Mouse (Mus musculus) hindbrain, embryonic 14.5 days (tissue): ENCODE data around the gene Tgfbr3l. TPM values are rescaled to one million over a fixed set of nuclear protein-coding genes. Genes with fewer than 3 reads are reported as not detected.

Source experiments
- ATAC-seq: fragments of 200-750 bp; cut with Nextera tagmentation; 2 replicates; pipeline ENCODE4 v1.8.0; 2017; ENCODE audit warnings: moderate number of reproducible peaks, mild to moderate bottlenecking, moderate TSS enrichment, moderate library complexity; ENCODE audit not compliant: low FRiP score
- DNase-seq: peaks from one replicate; pipeline ENCODE4 v3.0.0-alpha.2; 2015; ENCODE audit warnings: low spot score
- H3K27ac ChIP-seq: fragments of 300-500 bp; sonication (generic); 2 replicates; pipeline ENCODE4 v1.5.1; 2014; ENCODE audit warnings: mild to moderate bottlenecking, moderate library complexity
- H3K27me3 ChIP-seq: fragments of 300-500 bp; sonication (generic); 2 replicates; pipeline ENCODE4 v1.6.1; 2014; ENCODE audit warnings: mild to moderate bottlenecking, low read length, mixed read lengths; ENCODE audit not compliant: control insufficient read depth, insufficient read depth
- H3K36me3 ChIP-seq: fragments of 300-500 bp; sonication (generic); replicated peaks from 2 replicates; pipeline ENCODE4 v1.6.1; 2014; ENCODE audit not compliant: control insufficient read depth, insufficient read depth
- H3K4me1 ChIP-seq: fragments of 300-500 bp; sonication (generic); replicated peaks from 2 replicates; pipeline ENCODE4 v1.6.1; 2014; ENCODE audit warnings: antibody characterized with exemption, low read length, mixed read lengths; ENCODE audit not compliant: control insufficient read depth, insufficient read depth
- H3K4me2 ChIP-seq: fragments of 300-500 bp; sonication (generic); replicated peaks from 2 replicates; pipeline ENCODE4 v1.6.1; 2014; ENCODE audit warnings: mild to moderate bottlenecking, moderate library complexity
- H3K4me3 ChIP-seq: fragments of 300-500 bp; sonication (generic); replicated peaks from 2 replicates; pipeline ENCODE4 v1.5.1; 2014; ENCODE audit warnings: mild to moderate bottlenecking, low read length
- H3K9ac ChIP-seq: fragments of 300-500 bp; sonication (generic); 2 replicates; pipeline ENCODE4 v1.6.1; 2014
- H3K9me3 ChIP-seq: fragments of 300-500 bp; sonication (generic); 2 replicates; pipeline ENCODE4 v1.6.1; 2016; ENCODE audit warnings: low read length; ENCODE audit not compliant: control insufficient read depth
- WGBS: fragments of 180-500 bp; shearing (Covaris S2); extraction: QIAGEN DNeasy Blood & Tissue Kit; methylation state at CpG from one replicate; pipeline ENCODE4 v1.1.7; 2014; 5-methylcytosine and 5-hydroxymethylcytosine counted together
- polyA plus RNA-seq: library from polyadenylated mRNA; unstranded; fragments of >200 nt; fragmentation: Nextera tagmentation; extraction: Ambion mirVana; gene quantifications from 2 replicates; pipeline ENCODE4 v1.2.1, GENCODE M21; 2014

Gene Tgfbr3l
- polyA plus RNA-seq, 1 experiment from 2014 or later: 3.3 TPM

- ATAC-seq (no peak), DNase-seq (no peak)
- H3K27me3 ChIP-seq: no peaks in the 10 kb centered on the region
- 14% methylated on average over 33 of the region's 33 CpGs for WGBS
- H3K27ac ChIP-seq: 0 out of 2 replicates have a peak overlapping the region, but pooled peaks have one; percentile 64
- H3K4me1 ChIP-seq: peaks cover 35% of the 10 kb centered on the region
- H3K36me3 ChIP-seq: peaks cover 39% of the 10 kb centered on the region
- H3K9ac ChIP-seq: peak overlapping the region; percentile 65
- no peaks in the 10 kb centered on the region for H3K9me3 ChIP-seq
- H3K4me2 ChIP-seq: peak overlapping the region; percentile 97
- H3K4me3 ChIP-seq: peak overlapping the region; percentile 81
Measured at GRCm38 (mm10) chr8:4214006-4214980, 33.7 kb upstream of the Tgfbr3l start.

- Histone ChIP-seq H3K4me1 (peaks cover 35% of the 10 kb centered on the region), H3K27me3 (no peaks in the 10 kb centered on the region), H3K9me3 (no peaks in the 10 kb centered on the region), H3K36me3 (peaks cover 22% of the 10 kb centered on the region), H3K4me3 (peak overlapping the region; percentile 81), H3K4me2 (peak overlapping the region; percentile 97), H3K9ac (peak overlapping the region; percentile 95), H3K27ac (peak overlapping the region; percentile 98)
- ATAC-seq (peak; percentile 15), DNase-seq (no peak)
- WGBS: 4% methylated on average over 18 of the region's 18 CpGs
Measured at GRCm38 (mm10) chr8:4216296-4216695, 31.7 kb upstream of the Tgfbr3l start.

GRCm38 (mm10) chr8:4216791-4217621, 31.0 kb upstream of the Tgfbr3l start, which contains the start of gene Prr36:
Gene Prr36 (minus strand): TSS chr8:4217459.
- Histone ChIP-seq H3K9ac (peak within 1 kb of the TSS; percentile 95), H3K4me3 (peak within 1 kb of the TSS; percentile 81), H3K4me2 (peak within 1 kb of the TSS; percentile 97), H3K9me3 (no peaks in the 10 kb centered on the region), H3K4me1 (peaks cover 35% of the 10 kb centered on the region), H3K36me3 (peaks cover 18% of the 10 kb centered on the region), H3K27ac (peak within 1 kb of the TSS; percentile 98), H3K27me3 (no peaks in the 10 kb centered on the region)
- DNase-seq (peak; percentile 85), ATAC-seq (peak; percentile 91)
- WGBS: under 1% methylated on average over 44 of the region's 44 CpGs

DNA sequence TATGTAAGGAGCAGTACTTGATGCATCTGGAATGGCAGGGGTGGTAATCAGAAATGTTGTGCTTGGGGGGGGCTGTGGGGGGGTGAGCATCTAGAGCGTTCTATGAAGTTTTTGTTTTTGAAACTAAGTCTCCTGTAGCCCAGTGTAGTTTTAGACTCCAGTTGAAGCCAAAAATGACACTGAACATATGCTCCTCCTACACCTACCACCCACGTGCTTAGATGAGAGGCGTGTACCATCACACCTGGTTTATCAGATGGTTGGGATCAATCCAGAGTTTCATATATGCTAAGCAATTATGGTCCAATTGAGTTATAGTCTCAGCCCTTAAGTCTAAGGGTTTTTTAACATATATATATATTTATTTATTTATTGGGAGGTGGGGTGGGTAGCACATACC, 28.4 kb upstream of the Tgfbr3l start:
- Histone ChIP-seq H3K27ac (no peak overlapping the region), H3K4me1 (peaks cover 15% of the 10 kb centered on the region)
- WGBS: 85% methylated on average over 3 of the region's 3 CpGs

GRCm38 (mm10) chr8:4222059-4222458, 26.0 kb upstream of the Tgfbr3l start:
- Histone ChIP-seq H3K4me2 (no peak overlapping the region), H3K9ac (no peak overlapping the region), H3K36me3 (no peaks in the 10 kb centered on the region), H3K27ac (no peak overlapping the region), H3K4me1 (no peaks in the 10 kb centered on the region), H3K9me3 (no peaks in the 10 kb centered on the region), H3K4me3 (no peak overlapping the region), H3K27me3 (peaks cover 11% of the 10 kb centered on the region)
- ATAC-seq (no peak), DNase-seq (no peak)

More for the DNA sequence above, 28.4 kb upstream of the Tgfbr3l start:
- H3K9ac ChIP-seq: no peak overlapping the region
- H3K9me3 ChIP-seq: no peaks in the 10 kb centered on the region
- no peak for ATAC-seq
- H3K4me3 ChIP-seq: no peak overlapping the region
- H3K4me2 ChIP-seq: no peak overlapping the region
- H3K27me3 ChIP-seq: no peaks in the 10 kb centered on the region
- no peak for DNase-seq
- peaks cover 13% of the 10 kb centered on the region for H3K36me3 ChIP-seq

DNA sequence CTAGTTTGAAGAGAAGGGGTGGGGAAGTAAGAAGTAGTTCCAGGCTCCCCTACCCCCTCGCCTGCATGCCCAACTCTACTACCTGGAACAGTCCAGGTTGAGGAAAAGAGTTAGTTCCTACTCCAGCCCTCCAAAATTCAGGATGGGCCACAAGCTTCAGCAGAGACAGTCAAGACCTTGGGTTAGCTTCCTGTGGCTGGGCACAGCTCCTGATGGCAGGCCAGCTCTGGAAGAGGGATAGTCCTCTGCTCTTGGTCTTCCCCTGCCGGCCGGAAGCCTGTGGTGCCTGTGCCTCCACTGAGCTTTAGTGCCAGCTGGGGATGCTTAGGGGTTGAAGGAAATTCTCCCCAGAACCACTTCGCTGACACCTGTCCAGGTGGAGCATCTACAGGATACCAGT, 21.7 kb upstream of the Tgfbr3l start:
- Histone ChIP-seq H3K4me1 (no peaks in the 10 kb centered on the region), H3K27me3 (peaks cover 23% of the 10 kb centered on the region), H3K4me3 (no peak overlapping the region), H3K36me3 (no peaks in the 10 kb centered on the region), H3K27ac (no peak overlapping the region), H3K9ac (no peak overlapping the region), H3K9me3 (no peaks in the 10 kb centered on the region), H3K4me2 (peak overlapping the region; percentile 28; the same call in 1 of the 2 replicates)
- no peak for DNase-seq
- no peak for ATAC-seq
- 34% methylated on average over 4 of the region's 4 CpGs for WGBS

GRCm38 (mm10) chr8:4226739-4227347, 21.2 kb upstream of the Tgfbr3l start, which contains the start of gene Lrrc8e:
Gene Lrrc8e (plus strand): TSS chr8:4226827.
- 3% methylated on average over 32 of the region's 33 CpGs for WGBS
- ATAC-seq (no peak), DNase-seq (no peak)
- no peaks in the 10 kb centered on the region for H3K9me3 ChIP-seq
- H3K9ac ChIP-seq: no peak within 1 kb of the TSS
- no peaks in the 10 kb centered on the region for H3K36me3 ChIP-seq
- H3K27ac ChIP-seq: no peak within 1 kb of the TSS
- H3K4me2 ChIP-seq: peak within 1 kb of the TSS; percentile 28
- H3K4me3 ChIP-seq: peak within 1 kb of the TSS; percentile 12; the same call in 1 of the 2 replicates
- H3K4me1 ChIP-seq: no peaks in the 10 kb centered on the region
- H3K27me3 ChIP-seq: peaks cover 23% of the 10 kb centered on the region

DNA sequence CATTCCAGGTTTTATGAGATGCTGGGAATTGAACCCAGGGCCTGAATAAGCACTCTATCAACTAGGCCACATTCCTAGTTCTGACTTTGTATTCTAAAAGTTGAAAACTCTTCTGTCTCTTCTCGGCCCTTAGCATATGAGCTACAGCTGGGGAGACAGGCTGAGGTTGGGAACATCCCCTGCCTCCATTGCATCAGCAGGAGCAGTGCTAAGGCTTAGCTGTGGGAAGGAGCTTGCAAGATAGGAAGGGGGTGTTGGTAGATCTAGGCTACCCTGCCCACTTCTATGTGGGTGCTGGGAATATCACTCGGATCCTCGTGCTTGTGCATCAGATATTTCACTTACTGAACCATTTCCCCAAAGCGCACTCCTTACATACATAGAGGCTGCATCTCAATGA, 20.1 kb upstream of the Tgfbr3l start:
- Histone ChIP-seq H3K9me3 (no peaks in the 10 kb centered on the region), H3K4me2 (no peak overlapping the region), H3K4me3 (no peak overlapping the region), H3K9ac (no peak overlapping the region), H3K36me3 (no peaks in the 10 kb centered on the region), H3K4me1 (no peaks in the 10 kb centered on the region), H3K27me3 (peaks cover 23% of the 10 kb centered on the region), H3K27ac (no peak overlapping the region)
- 94% methylated on average over 4 of the region's 4 CpGs for WGBS
- no peak for DNase-seq
- ATAC-seq: no peak
